Mouse (Mus musculus) embryonic fibroblast, embryonic 13.5 days (primary cell): ENCODE measurements around the gene Ctnna3.
"Not testable (repeated sequence)": the region's sequence is repeated elsewhere in the genome, so short reads cannot be mapped to it uniquely, and the experiment has no call there.

Experiments used
- CTCF ChIP-seq: IDR thresholded peaks from 2 replicates; pipeline ENCODE4 v1.5.1; 2011; ENCODE audit warnings: mild to moderate bottlenecking, control low read depth, low read length, moderate library complexity, borderline replicate concordance; ENCODE audit not compliant: insufficient read depth
- POLR2A ChIP-seq: IDR thresholded peaks from 2 replicates; pipeline ENCODE4 v1.6.1; 2011; ENCODE audit warnings: low read depth, mild to moderate bottlenecking, control low read depth, low read length, moderate library complexity

GRCm38 (mm10) chr10:64744099-64744498, 1314.2 kb downstream of the Ctnna3 start:
- not testable (repeated sequence) for TF ChIP-seq POLR2A, CTCF
